Mouse (Mus musculus): ENCODE measurements around the gene Rnf216. TPM values are rescaled to one million over a fixed set of nuclear protein-coding genes. Genes with fewer than 3 reads are reported as not detected.

Gene Rnf216
- total and polyA plus RNA-seq, 3 experiments, result 15.5 to 30.7 (median 18.2) TPM

DNA sequence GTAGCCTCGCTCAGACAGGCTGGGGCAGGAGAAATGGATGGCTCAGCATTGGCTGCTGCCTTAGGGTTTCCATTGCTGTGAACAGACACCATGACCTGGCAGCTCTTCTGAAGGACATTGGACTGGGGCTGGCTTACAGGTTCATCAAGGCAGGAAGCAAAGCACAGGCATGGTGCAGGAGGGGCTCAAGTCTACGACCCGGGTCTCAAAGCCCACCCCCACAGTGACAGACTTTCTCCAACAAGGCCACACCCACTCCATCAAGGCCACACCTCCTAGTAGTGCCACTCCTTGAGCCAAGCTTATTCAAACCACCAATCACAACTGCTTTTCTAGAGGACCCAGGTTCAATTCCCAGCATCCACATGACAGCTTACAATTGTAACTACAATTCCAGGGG is 138.8 kb downstream of the Rnf216 start:
- Histone ChIP-seq H3K4me3 (replicated peaks in 1 of 3; ENCODE audit: low read depth in 2 of 3, low read length in 2 of 3, poor library complexity in 1 of 3) (no peak overlapping the region), H3K9ac (ENCODE audit: insufficient read depth, low read depth) (no peak overlapping the region), H3K27me3 (replicated peaks) (no peaks in the 10 kb centered on the region), H3K4me1 (ENCODE audit: control insufficient read depth in 1 of 2, insufficient read depth in 2 of 2) (peaks cover 5 to 11% of the 10 kb centered on the region in 2 experiments; a peak in 2 of 4 replicates), H3K4me2 (ENCODE audit: insufficient read depth, low read depth, poor library complexity, severe bottlenecking) (no peak overlapping the region), H3K79me2 (replicated peaks; ENCODE audit: control insufficient read depth, extremely low read depth, insufficient read depth, poor library complexity, severe bottlenecking) (no peaks in the 10 kb centered on the region), H3K9me3 (replicated peaks; ENCODE audit: low read length) (peaks cover 6% of the 10 kb centered on the region), H3K36me3 (replicated peaks in 1 of 2; ENCODE audit: control insufficient read depth in 1 of 2, insufficient read depth in 1 of 2, low read length in 1 of 2) (peaks cover 25 to 48% of the 10 kb centered on the region in 2 experiments), H3K27ac (ENCODE audit: insufficient read depth, low read depth) (no peak overlapping the region)
- DNase-seq (ENCODE audit: extremely low read depth), result no peak
- in situ Hi-C loops (cut with MboI; ENCODE audit: low pct_ligation_motif_present, low pct_unique_long_range_greater_than_20kb, low sequenced_read_pairs), result no loop called here
- TF ChIP-seq POLR2AphosphoS2 (IDR thresholded peaks at IDR 0.05; ENCODE audit: low read depth, low read length), result no peak
- no peak for TF ChIP-seq MAFK (IDR thresholded peaks at IDR 0.05; ENCODE audit: insufficient replicate concordance, low read length)
- TF ChIP-seq ZNF384 (IDR thresholded peaks at IDR 0.05; ENCODE audit: low read depth, low read length), result no peak
- TF ChIP-seq BHLHE40 (IDR thresholded peaks at IDR 0.05; ENCODE audit: low read depth, low read length), result no peak
- no peak for TF ChIP-seq RCOR1 (conservative IDR thresholded peaks at IDR 0.05; ENCODE audit: low read depth, low read length)
- TF ChIP-seq ZKSCAN1 (IDR thresholded peaks at IDR 0.05; ENCODE audit: borderline replicate concordance, low read depth, low read length), result no peak
- no peak for TF ChIP-seq MAZ (IDR thresholded peaks at IDR 0.05; ENCODE audit: low read depth, low read length)
- no peak for TF ChIP-seq TBP (conservative IDR thresholded peaks at IDR 0.05; ENCODE audit: low read depth, low read length)
- dilution Hi-C loops (cut with MboI; ENCODE audit: extremely low pct_ligation_motif_present, extremely low pct_unique_long_range_greater_than_20kb, low sequenced_read_pairs), result no loop called here

DNA sequence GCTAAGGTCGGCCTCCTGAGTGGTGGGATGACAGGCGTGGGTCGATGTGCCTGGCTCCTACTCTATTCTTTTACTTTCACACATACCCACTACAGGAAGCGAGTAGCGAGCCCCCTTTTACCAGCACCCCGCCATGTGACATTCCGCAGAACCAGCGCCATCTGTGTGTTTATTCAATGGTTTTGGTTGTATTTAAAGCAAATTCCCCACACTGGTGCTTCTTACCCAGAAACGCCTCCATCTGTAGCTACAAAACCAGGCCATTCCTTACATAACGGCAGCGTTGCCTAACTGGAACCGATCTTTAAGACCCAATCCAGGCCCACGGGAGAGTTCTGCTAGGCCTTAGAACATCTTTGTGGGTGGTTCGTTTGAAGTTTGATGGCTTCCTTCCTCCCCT is 144.4 kb downstream of the Rnf216 start:
- Histone ChIP-seq H3K79me2 (replicated peaks; ENCODE audit: control insufficient read depth, extremely low read depth, insufficient read depth, poor library complexity, severe bottlenecking) (peaks cover 9% of the 10 kb centered on the region; the same call in 1 of the 2 replicates), H3K36me3 (replicated peaks in 1 of 2; ENCODE audit: control insufficient read depth in 1 of 2, insufficient read depth in 1 of 2, low read length in 1 of 2) (peaks cover 28 to 74% of the 10 kb centered on the region in 2 experiments), H3K27me3 (replicated peaks) (no peaks in the 10 kb centered on the region), H3K27ac (ENCODE audit: insufficient read depth, low read depth) (no peak overlapping the region), H3K4me3 (replicated peaks in 1 of 3; ENCODE audit: low read depth in 2 of 3, low read length in 2 of 3, poor library complexity in 1 of 3) (no peak overlapping the region), H3K4me1 (ENCODE audit: control insufficient read depth in 1 of 2, insufficient read depth in 2 of 2) (peaks cover 2 to 25% of the 10 kb centered on the region in 2 experiments), H3K9ac (ENCODE audit: insufficient read depth, low read depth) (no peak overlapping the region), H3K9me3 (replicated peaks; ENCODE audit: low read length) (peaks cover 6% of the 10 kb centered on the region), H3K4me2 (ENCODE audit: insufficient read depth, low read depth, poor library complexity, severe bottlenecking) (no peak overlapping the region)
- DNase-seq (ENCODE audit: extremely low read depth), result no peak
- dilution Hi-C loops (cut with MboI; ENCODE audit: extremely low pct_ligation_motif_present, extremely low pct_unique_long_range_greater_than_20kb, low sequenced_read_pairs), result no loop called here
- TF ChIP-seq USF1 (IDR thresholded peaks at IDR 0.05; ENCODE audit: low read depth, low read length) (no peak), SIN3A (IDR thresholded peaks at IDR 0.05; ENCODE audit: low read length) (no peak), EP300 (IDR thresholded peaks at IDR 0.05; ENCODE audit: low read length) (no peak), TCF12 (IDR thresholded peaks at IDR 0.05; ENCODE audit: low read depth, low read length) (no peak), MXI1 (IDR thresholded peaks at IDR 0.05; ENCODE audit: low read depth, low read length) (no peak), JUN (IDR thresholded peaks at IDR 0.05; ENCODE audit: insufficient read depth, low read depth, low read length) (no peak), RCOR1 (conservative IDR thresholded peaks at IDR 0.05; ENCODE audit: low read depth, low read length) (no peak), CTCF (conservative IDR thresholded peaks at IDR 0.05 in 1 of 2, IDR thresholded peaks at IDR 0.05 in 1 of 2; ENCODE audit: low read depth in 2 of 2, low read length in 2 of 2) (no peak), JUND (conservative IDR thresholded peaks at IDR 0.05; ENCODE audit: low read depth, low read length) (no peak), NRF1 (IDR thresholded peaks at IDR 0.05; ENCODE audit: low read depth, low read length) (no peak), POLR2AphosphoS2 (IDR thresholded peaks at IDR 0.05; ENCODE audit: low read depth, low read length) (no peak), POLR2A (IDR thresholded peaks at IDR 0.05; ENCODE audit: low read depth, low read length) (no peak), TBP (conservative IDR thresholded peaks at IDR 0.05; ENCODE audit: low read depth, low read length) (no peak), ZNF384 (IDR thresholded peaks at IDR 0.05; ENCODE audit: low read depth, low read length) (no peak), NELFE (IDR thresholded peaks at IDR 0.05; ENCODE audit: low read depth, low read length) (no peak), MEF2A (IDR thresholded peaks at IDR 0.05; ENCODE audit: borderline replicate concordance, low read depth, low read length) (no peak), HCFC1 (IDR thresholded peaks at IDR 0.05; ENCODE audit: low read depth, low read length) (no peak), CHD2 (IDR thresholded peaks at IDR 0.05; ENCODE audit: low read length) (no peak), RAD21 (IDR thresholded peaks at IDR 0.05; ENCODE audit: low read depth, low read length) (no peak)
- in situ Hi-C loops (cut with MboI; ENCODE audit: low pct_ligation_motif_present, low pct_unique_long_range_greater_than_20kb, low sequenced_read_pairs), result no loop called here

Measured in CH12.LX (cell line).